12 mouse cellular contexts compared by ENCODE assay signal in genomic region chr13:83716711-83717171, GRCm38 (mm10).
DNase-seq lines count a peak whose midpoint lies in the region; ATAC-seq and TF ChIP-seq lines count a peak whose summit lies in the region.
"Had no signal": no experiment of that assay in that cellular context is flagged by ENCODE, and none has a peak within 500 bp of the region (broad histone marks: within the 10 kb centered on the region; RNA-seq: fewer than 3 reads in every experiment).

No protein-coding gene starts in this region.

- H3K9me3 ChIP-seq in embryonic facial prominence, embryonic 11.5 days (replicated peaks; ENCODE audit: control insufficient read depth, low read length): no peaks in the 10 kb centered on the region
- H3K9me3 ChIP-seq in neural tube, embryonic 12.5 days: no peaks in the 10 kb centered on the region
- H3K9me3 ChIP-seq in kidney, embryonic 14.5 days (ENCODE audit: control insufficient read depth, low read length): no peaks in the 10 kb centered on the region
- H3K9me3 ChIP-seq: G1E; heart, embryonic 13.5 days; limb, embryonic 15.5 days had no signal

- DNase-seq in cerebellum, adult 2 months: peak; percentile 88 to 89
- peak; percentile 22 for DNase-seq in embryonic facial prominence, embryonic 11.5 days (ENCODE audit: low spot score)
- DNase-seq in layer of hippocampus, adult 9-10 months (ENCODE audit: low spot score): peak; percentile 9
- DNase-seq in lung, adult 18-20 months: no peak
- DNase-seq in kidney, adult 8-10 months: no peak
- no peak for DNase-seq in spleen, postnatal 14 days (ENCODE audit: low spot score in 2 of 2)

- WGBS in cerebellum, adult 2 months: 4% methylated on average over 8 of the region's 8 CpGs
- WGBS in embryonic facial prominence, embryonic 11.5 days: 1% methylated on average over 8 of the region's 8 CpGs
- 2% methylated on average over 8 of the region's 8 CpGs for WGBS in neural tube, embryonic 12.5 days
- WGBS in kidney, embryonic 14.5 days: 2% methylated on average over 8 of the region's 8 CpGs

- no peak for TF ChIP-seq CTCF in cerebellum, adult 2 months (IDR thresholded peaks at IDR 0.05; ENCODE audit: borderline replicate concordance, insufficient read depth, low read depth, low read length)

- TF ChIP-seq POLR2A in cerebellum, adult 2 months (IDR thresholded peaks at IDR 0.05; ENCODE audit: borderline replicate concordance, insufficient read depth, low read length): peak; percentile 37; the same call in 1 of the 2 replicates

- no peak overlapping the region for H3K4me2 ChIP-seq in embryonic facial prominence, embryonic 11.5 days (ENCODE audit: low read depth, low read length)
- peak overlapping the region; percentile 72 for H3K4me2 ChIP-seq in neural tube, embryonic 12.5 days (replicated peaks)
- H3K4me2 ChIP-seq in kidney, embryonic 14.5 days (replicated peaks; ENCODE audit: low read depth, low read length): no peak overlapping the region
- H3K4me2 ChIP-seq: limb, embryonic 15.5 days had no signal

- ATAC-seq in embryonic facial prominence, embryonic 11.5 days (replicated peaks; ENCODE audit: insufficient number of reproducible peaks, low FRiP score, low TSS enrichment, low read depth): no peak
- ATAC-seq in neural tube, embryonic 12.5 days (ENCODE audit: low FRiP score, low read depth): no peak
- no peak for ATAC-seq in kidney, embryonic 14.5 days (ENCODE audit: low FRiP score, low TSS enrichment)

- H3K9ac ChIP-seq in embryonic facial prominence, embryonic 11.5 days (replicated peaks; ENCODE audit: low read length): no peak overlapping the region
- peak overlapping the region; percentile 100 for H3K9ac ChIP-seq in neural tube, embryonic 12.5 days
- no peak overlapping the region for H3K9ac ChIP-seq in kidney, embryonic 14.5 days (ENCODE audit: low read depth, low read length)
- H3K9ac ChIP-seq: heart, embryonic 13.5 days; limb, embryonic 15.5 days had no signal

- H3K4me3 ChIP-seq in cerebellum, adult 2 months (replicated peaks; ENCODE audit: insufficient read depth, low read depth, low read length): peak overlapping the region; percentile 98
- H3K4me3 ChIP-seq in embryonic facial prominence, embryonic 11.5 days (ENCODE audit: low read depth, low read length): no peak overlapping the region
- H3K4me3 ChIP-seq in neural tube, embryonic 12.5 days: peak overlapping the region; percentile 61
- no peak overlapping the region for H3K4me3 ChIP-seq in kidney, embryonic 14.5 days (ENCODE audit: low read length)
- H3K4me3 ChIP-seq: limb, embryonic 15.5 days; myocyte had no signal

- peak overlapping the region; percentile 99 for H3K27ac ChIP-seq in cerebellum, adult 2 months (ENCODE audit: insufficient read depth, low read length)
- H3K27ac ChIP-seq in embryonic facial prominence, embryonic 11.5 days (replicated peaks; ENCODE audit: low read depth, low read length): no peak overlapping the region
- H3K27ac ChIP-seq in neural tube, embryonic 12.5 days: peak overlapping the region; percentile 87
- no peak overlapping the region for H3K27ac ChIP-seq in kidney, embryonic 14.5 days (ENCODE audit: low read depth, low read length)
- H3K27ac ChIP-seq: heart, embryonic 13.5 days; limb, embryonic 15.5 days had no signal

- no peaks in the 10 kb centered on the region for H3K27me3 ChIP-seq in cerebellum, adult 2 months (ENCODE audit: control insufficient read depth, insufficient read depth, low read length)
- peaks cover 60% of the 10 kb centered on the region for H3K27me3 ChIP-seq in embryonic facial prominence, embryonic 11.5 days (ENCODE audit: control insufficient read depth, insufficient read depth, low read length)
- H3K27me3 ChIP-seq in neural tube, embryonic 12.5 days (replicated peaks): peaks cover 13% of the 10 kb centered on the region
- peaks cover 96% of the 10 kb centered on the region for H3K27me3 ChIP-seq in kidney, embryonic 14.5 days (ENCODE audit: control insufficient read depth, insufficient read depth, low read length)

- no peaks in the 10 kb centered on the region for H3K36me3 ChIP-seq in embryonic facial prominence, embryonic 11.5 days (replicated peaks; ENCODE audit: control insufficient read depth, insufficient read depth, low read depth, low read length)
- no peaks in the 10 kb centered on the region for H3K36me3 ChIP-seq in neural tube, embryonic 12.5 days
- no peaks in the 10 kb centered on the region for H3K36me3 ChIP-seq in kidney, embryonic 14.5 days (ENCODE audit: control insufficient read depth, insufficient read depth, low read length)
- H3K36me3 ChIP-seq: G1E; heart, embryonic 13.5 days; limb, embryonic 15.5 days had no signal

- H3K4me1 ChIP-seq in cerebellum, adult 2 months (ENCODE audit: control insufficient read depth, insufficient read depth, low read length): peaks cover 12% of the 10 kb centered on the region; the same call in 1 of the 2 replicates
- no peaks in the 10 kb centered on the region for H3K4me1 ChIP-seq in embryonic facial prominence, embryonic 11.5 days (ENCODE audit: control insufficient read depth, insufficient read depth, low read length)
- H3K4me1 ChIP-seq in neural tube, embryonic 12.5 days: peaks cover 4% of the 10 kb centered on the region; the same call in 1 of the 2 replicates
- H3K4me1 ChIP-seq in kidney, embryonic 14.5 days (ENCODE audit: control insufficient read depth, insufficient read depth, low read length): 0 out of 2 replicates have a peak, but pooled peaks cover 3% of the 10 kb centered on the region

Comparison
In these comparisons a context has a peak if more than half of its experiments do, and no peak if none do; other contexts are left out.
1. DNase-seq: peak in cerebellum, adult 2 months (2 of 2), embryonic facial prominence, embryonic 11.5 days (single experiment) and layer of hippocampus, adult 9-10 months (single experiment); none in lung, adult 18-20 months (0 of 2), kidney, adult 8-10 months (0 of 2) and spleen, postnatal 14 days (0 of 2).
2. H3K27ac ChIP-seq: peak in cerebellum, adult 2 months (single experiment) and neural tube, embryonic 12.5 days (single experiment); none in embryonic facial prominence, embryonic 11.5 days (single experiment) and kidney, embryonic 14.5 days (single experiment).
3. H3K4me3 ChIP-seq: peak in cerebellum, adult 2 months (single experiment) and neural tube, embryonic 12.5 days (single experiment); none in embryonic facial prominence, embryonic 11.5 days (single experiment) and kidney, embryonic 14.5 days (single experiment).